Mouse (Mus musculus): ENCODE measurements around the gene Acss2.

DNA sequence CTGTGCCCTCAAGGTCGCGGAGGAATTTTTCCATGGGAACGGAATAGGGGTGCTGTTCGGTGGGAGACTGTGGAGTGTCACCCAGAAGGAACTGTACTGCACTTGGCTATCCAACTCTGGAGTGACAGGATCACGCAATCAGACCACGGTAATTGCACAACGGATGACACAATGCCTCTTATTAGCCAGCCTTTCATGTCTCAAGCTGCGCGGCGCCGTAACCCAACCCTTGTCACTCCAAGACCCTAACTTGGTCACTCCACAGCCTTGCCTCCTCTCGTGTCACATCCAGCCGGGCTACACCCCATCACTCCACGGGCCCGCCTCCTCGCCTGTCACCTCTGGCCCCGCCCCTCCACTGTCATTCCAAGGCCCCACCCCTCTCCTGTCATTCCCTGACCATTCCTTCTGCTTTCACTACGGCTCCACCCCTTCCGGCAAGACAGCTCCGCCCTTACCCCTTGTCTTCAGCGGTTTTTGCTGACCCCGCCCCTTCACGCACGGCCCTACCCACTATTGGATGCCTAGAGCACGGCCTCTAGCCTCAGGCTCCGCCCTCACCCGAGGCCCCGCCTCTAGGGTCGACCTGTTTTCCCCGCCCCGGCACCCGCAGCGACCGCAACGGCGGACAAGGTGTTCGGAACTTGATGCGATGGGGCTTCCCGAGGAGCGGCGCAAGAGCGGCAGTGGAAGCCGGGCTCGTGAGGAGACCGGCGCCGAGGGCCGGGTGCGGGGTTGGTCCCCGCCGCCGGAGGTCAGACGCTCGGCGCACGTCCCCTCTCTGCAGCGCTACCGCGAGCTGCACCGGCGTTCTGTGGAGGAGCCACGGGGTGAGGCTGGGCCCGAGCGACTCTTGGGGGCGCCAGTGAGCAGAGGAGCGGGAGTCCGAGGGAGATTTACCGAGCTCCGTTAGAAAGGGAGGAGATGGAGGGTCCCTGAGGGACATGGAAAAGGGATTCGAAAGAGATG is at the start of gene Acss2, which contains the start of gene Ggt7:
- TF ChIP-seq CTCF (IDR thresholded peaks at IDR 0.05; ENCODE audit: extremely low read depth, insufficient read depth, insufficient read length, insufficient replicate concordance) = peak; percentile 63; the same call in 1 of the 2 replicates
- TF ChIP-seq POLR2A (IDR thresholded peaks at IDR 0.05; ENCODE audit: low read depth, low read length) = peak; percentile 23; the same call in 1 of the 2 replicates

All from spleen, adult 2 months (tissue).